Mouse (Mus musculus): Measurements from ENCODE around the gene Vcp.
A peak's percentile ranks its signal among the peaks of the same experiment; 100 is the strongest.

DNA sequence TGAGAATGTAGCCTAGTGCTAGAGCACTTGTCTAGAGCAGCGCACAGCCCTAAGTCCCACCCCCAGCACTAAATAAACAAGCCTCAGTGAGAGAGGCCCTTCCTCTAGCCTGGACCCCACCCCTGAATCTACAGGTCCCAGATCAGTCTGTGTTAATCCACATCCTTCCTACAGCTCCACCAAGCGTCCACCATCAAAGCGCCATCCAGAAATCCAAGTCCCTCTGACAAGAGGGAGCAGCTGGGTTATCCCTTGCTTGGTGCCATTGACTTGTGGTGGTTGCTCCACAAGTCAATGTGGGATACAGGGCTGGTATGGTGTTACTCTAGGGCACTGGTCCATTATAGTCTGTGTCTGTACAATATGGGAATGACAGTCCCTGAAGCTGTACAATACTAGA, 45.1 kb downstream of the Vcp start:
- TF ChIP-seq POLR2A (IDR thresholded peaks at IDR 0.05; ENCODE audit: insufficient read depth, low read depth, low read length) = no peak
- peak; percentile 22; the same call in 1 of the 2 replicates for TF ChIP-seq CTCF (IDR thresholded peaks at IDR 0.05)
- TF ChIP-seq EP300 (IDR thresholded peaks at IDR 0.05; ENCODE audit: insufficient read depth, low read depth, low read length) = no peak

All from heart, adult 2 months (tissue).